Mouse (Mus musculus) forebrain, embryonic 14.5 days (tissue): Measurements from ENCODE around the gene Rab11fip4. TPM values are rescaled to one million over a fixed set of nuclear protein-coding genes. Genes with fewer than 3 reads are reported as not detected.
A peak's percentile ranks its signal among the peaks of the same experiment; 100 is the strongest.

Experiments
- ATAC-seq: fragments of 200-750 bp; cut with Nextera tagmentation; 2 replicates; pipeline ENCODE4 v1.8.0; 2017; ENCODE audit warnings: mild to moderate bottlenecking, moderate library complexity
- DNase-seq: peaks from one replicate; pipeline ENCODE4 v3.0.0-alpha.2; 2015; ENCODE audit warnings: low spot score
- H3K27ac ChIP-seq: fragments of 300-500 bp; sonication (generic); 2 replicates; pipeline ENCODE4 v1.5.1; 2014; ENCODE audit warnings: low read depth, mild to moderate bottlenecking, control low read depth, low read length, moderate library complexity
- H3K27me3 ChIP-seq: fragments of 300-500 bp; sonication (generic); replicated peaks from 2 replicates; pipeline ENCODE4 v1.6.1; 2014; ENCODE audit warnings: low read length, control low read depth, mixed read lengths; ENCODE audit not compliant: control insufficient read depth, insufficient read depth
- H3K36me3 ChIP-seq: fragments of 300-500 bp; sonication (generic); 2 replicates; pipeline ENCODE4 v1.6.1; 2014; ENCODE audit warnings: low read length, control low read depth; ENCODE audit not compliant: control insufficient read depth, insufficient read depth
- H3K4me1 ChIP-seq: fragments of 300-500 bp; sonication (generic); 2 replicates; pipeline ENCODE4 v1.6.1; 2014; ENCODE audit warnings: antibody characterized with exemption, low read length, control low read depth; ENCODE audit not compliant: control insufficient read depth, insufficient read depth
- H3K4me2 ChIP-seq: fragments of 300-500 bp; sonication (generic); 2 replicates; pipeline ENCODE4 v1.6.1; 2014; ENCODE audit warnings: mild to moderate bottlenecking, control low read depth, low read length
- H3K4me3 ChIP-seq: fragments of 300-500 bp; sonication (generic); 2 replicates; pipeline ENCODE4 v1.5.1; 2014; ENCODE audit warnings: low read depth, low read length, control low read depth
- H3K9ac ChIP-seq: fragments of 300-500 bp; sonication (generic); 2 replicates; pipeline ENCODE4 v1.6.1; 2014; ENCODE audit warnings: mild to moderate bottlenecking, low read length, control low read depth, moderate library complexity
- H3K9me3 ChIP-seq: fragments of 300-500 bp; sonication (generic); replicated peaks from 2 replicates; pipeline ENCODE4 v1.6.1; 2016; ENCODE audit warnings: low read length, control low read depth, mixed read lengths; ENCODE audit not compliant: control insufficient read depth
- WGBS: fragments of 180-500 bp; shearing (Covaris S2); extraction: QIAGEN DNeasy Blood & Tissue Kit; methylation state at CpG from one replicate; pipeline ENCODE4 v1.1.7; 2014; 5-methylcytosine and 5-hydroxymethylcytosine counted together
- polyA plus RNA-seq: library from polyadenylated mRNA; unstranded; fragments of >200 nt; fragmentation: Nextera tagmentation; extraction: Ambion mirVana; gene quantifications from 2 replicates; pipeline ENCODE4 v1.2.1, GENCODE M21; 2014

The Rab11fip4 gene
- polyA plus RNA-seq, 1 experiment from 2014 or later, result 13.2 TPM

DNA sequence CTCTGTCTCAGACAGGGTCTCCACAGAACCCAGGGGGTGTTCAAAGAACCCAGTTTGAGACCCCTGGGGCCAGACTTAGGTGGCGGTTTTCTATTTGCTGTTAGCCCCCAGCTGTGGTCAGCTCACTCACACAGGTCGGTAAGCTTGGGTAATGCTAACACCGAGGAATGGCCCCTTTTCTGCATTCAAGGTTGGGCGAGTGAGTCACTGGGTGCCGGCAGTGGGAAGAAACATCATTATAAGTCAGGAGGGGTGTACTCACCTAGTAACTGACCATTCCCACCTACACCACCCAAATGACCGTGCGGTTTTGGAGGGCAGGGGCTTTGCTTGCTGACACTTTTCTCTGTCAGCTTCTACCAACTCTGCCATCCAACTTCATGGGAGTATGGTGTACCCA lies 64.6 kb downstream of the Rab11fip4 start:
- DNase-seq (no peak), ATAC-seq (no peak)
- WGBS, result 88% methylated on average over 7 of the region's 7 CpGs
- Histone ChIP-seq H3K4me2 (no peak overlapping the region), H3K9me3 (no peaks in the 10 kb centered on the region), H3K4me1 (peaks cover 6% of the 10 kb centered on the region), H3K27me3 (no peaks in the 10 kb centered on the region), H3K27ac (no peak overlapping the region), H3K4me3 (no peak overlapping the region), H3K36me3 (no peaks in the 10 kb centered on the region), H3K9ac (no peak overlapping the region)

DNA sequence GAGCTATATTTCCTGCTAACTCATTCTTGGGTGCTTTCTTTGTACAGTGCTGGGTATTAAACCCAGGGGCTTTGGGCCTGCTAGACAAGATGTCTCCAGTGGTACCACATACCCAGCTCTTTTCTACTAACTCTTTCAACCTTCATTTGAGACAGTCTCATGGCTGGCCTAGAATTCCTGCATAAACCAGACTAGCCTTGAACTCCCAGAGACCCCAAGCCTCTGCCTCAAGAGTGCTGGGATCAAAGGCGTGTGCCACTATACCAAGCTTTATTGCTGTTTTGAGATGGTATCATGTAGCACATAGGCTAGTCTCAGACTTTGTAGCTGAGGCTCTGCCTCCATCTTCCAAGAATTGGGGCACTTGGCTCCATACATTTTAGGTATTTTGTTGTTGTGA lies 65.5 kb downstream of the Rab11fip4 start:
- no peak overlapping the region for H3K4me3 ChIP-seq
- peaks cover 14% of the 10 kb centered on the region for H3K4me1 ChIP-seq
- no peaks in the 10 kb centered on the region for H3K9me3 ChIP-seq
- ATAC-seq (no peak), DNase-seq (no peak)
- H3K27ac ChIP-seq, result no peak overlapping the region
- no peaks in the 10 kb centered on the region for H3K36me3 ChIP-seq
- WGBS, result 97% methylated on average over 1 of the region's 1 CpGs
- H3K9ac ChIP-seq, result no peak overlapping the region
- H3K27me3 ChIP-seq, result no peaks in the 10 kb centered on the region
- no peak overlapping the region for H3K4me2 ChIP-seq

DNA sequence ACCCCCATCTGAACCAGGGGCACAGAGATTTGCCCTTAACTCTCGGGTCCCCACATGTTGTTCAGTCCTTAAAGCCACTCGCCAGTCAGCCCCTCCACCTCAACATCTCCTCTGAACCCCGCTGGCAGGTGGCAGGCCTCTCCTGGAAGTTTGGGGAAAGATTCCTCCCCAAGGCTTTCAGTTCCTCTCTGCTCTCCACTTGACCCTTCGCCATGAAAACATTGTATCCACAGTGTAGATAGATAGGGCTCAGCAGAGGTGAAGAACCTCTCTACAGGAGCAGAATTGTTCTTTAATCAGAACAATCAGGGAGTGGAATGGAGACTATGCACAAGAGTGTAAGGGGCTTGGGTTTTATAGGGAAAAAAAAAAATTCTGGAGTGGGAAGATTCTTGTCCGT lies 66.0 kb downstream of the Rab11fip4 start:
- Histone ChIP-seq H3K4me2 (no peak overlapping the region), H3K36me3 (no peaks in the 10 kb centered on the region), H3K27ac (no peak overlapping the region), H3K9ac (no peak overlapping the region), H3K9me3 (no peaks in the 10 kb centered on the region), H3K4me1 (peaks cover 20% of the 10 kb centered on the region), H3K4me3 (no peak overlapping the region), H3K27me3 (no peaks in the 10 kb centered on the region)
- ATAC-seq, result no peak
- 84% methylated on average over 5 of the region's 5 CpGs for WGBS
- no peak for DNase-seq

DNA sequence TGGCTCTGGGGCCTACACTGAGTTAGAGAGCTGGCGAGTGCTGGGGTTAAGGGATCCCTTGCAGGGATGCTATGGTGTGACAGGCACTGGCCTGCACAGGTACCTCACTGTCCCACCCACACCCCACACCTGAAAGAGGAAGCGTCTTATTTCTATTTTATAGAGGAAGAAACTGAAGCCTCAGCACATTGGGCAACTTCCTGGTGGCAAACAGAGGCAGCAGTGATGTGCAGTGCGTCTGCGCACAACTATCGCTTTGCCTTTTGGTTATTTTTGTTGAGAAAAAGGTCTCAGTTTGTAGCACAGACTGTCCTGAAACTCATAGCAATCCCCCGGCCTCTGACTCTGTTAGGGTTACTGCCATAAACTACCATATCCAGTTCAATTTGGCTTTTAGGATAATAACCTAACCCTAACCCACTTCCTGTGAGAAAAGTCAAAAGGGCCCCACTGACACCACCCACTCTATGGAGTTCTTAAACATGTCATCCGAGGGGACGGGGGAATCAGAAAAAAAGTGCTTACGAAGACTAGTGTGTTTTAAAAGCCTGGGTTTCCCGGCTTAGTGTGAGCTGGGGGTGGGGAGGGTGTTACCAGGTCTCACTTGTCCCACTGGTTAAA lies 67.3 kb downstream of the Rab11fip4 start:
- H3K36me3 ChIP-seq, result no peaks in the 10 kb centered on the region

DNA sequence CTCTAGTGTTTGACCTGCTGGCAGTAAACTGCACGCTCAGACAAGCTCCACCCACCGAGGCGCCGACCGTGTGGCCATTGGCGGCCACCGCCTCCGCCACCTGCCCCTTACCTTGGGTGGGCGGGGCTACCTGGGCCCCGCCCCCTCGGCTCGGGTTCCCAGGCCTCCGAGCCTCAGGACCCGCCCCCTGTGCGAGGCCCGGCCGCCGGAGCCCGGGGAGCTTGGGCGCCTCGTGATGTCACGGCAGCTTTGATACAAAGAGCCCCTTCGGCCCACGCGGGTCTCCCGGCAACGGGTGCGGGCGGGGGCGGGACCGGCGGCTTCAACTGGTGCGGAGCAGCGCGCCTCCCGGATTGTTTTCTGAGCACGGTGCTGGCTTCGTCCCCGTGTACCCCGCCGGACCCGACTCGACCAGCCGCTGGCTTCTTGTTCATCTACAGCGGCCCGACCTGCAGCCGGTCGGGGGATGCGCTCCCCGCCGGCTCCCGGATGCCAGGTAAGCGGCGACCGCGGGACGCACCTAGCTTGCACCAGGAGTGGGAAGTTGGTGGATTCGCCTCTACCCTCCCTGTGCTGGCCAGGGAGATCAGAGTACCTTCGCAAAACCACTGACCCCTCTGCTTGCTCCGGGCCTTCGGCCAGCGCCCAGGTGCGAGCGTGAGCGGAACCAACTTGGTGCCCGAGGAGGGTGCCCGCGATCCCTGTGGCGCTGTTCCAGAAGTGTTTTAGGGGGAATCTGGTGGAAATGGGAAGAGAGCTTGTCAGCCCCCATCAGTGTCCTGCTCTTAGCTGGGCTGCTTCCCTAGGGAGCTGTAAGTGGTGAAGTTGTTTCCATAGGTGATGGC lies 69.6 kb downstream of the Rab11fip4 start:
- Histone ChIP-seq H3K4me2 (peak overlapping the region; percentile 98), H3K4me1 (peaks cover 22% of the 10 kb centered on the region), H3K27ac (peak overlapping the region; percentile 44; the same call in 1 of the 2 replicates), H3K36me3 (no peaks in the 10 kb centered on the region), H3K4me3 (peak overlapping the region; percentile 57), H3K9me3 (no peaks in the 10 kb centered on the region), H3K27me3 (no peaks in the 10 kb centered on the region), H3K9ac (peak overlapping the region; percentile 81)
- under 1% methylated on average over 69 of the region's 69 CpGs for WGBS
- ATAC-seq (peak; percentile 89), DNase-seq (peak; percentile 86)

More for the DNA sequence above, 67.3 kb downstream of the Rab11fip4 start:
- no peaks in the 10 kb centered on the region for H3K27me3 ChIP-seq
- no peak overlapping the region for H3K9ac ChIP-seq
- no peak overlapping the region for H3K4me2 ChIP-seq
- no peaks in the 10 kb centered on the region for H3K9me3 ChIP-seq
- H3K4me1 ChIP-seq, result peaks cover 22% of the 10 kb centered on the region
- no peak for ATAC-seq
- no peak for DNase-seq
- WGBS, result 93% methylated on average over 10 of the region's 10 CpGs
- no peak overlapping the region for H3K27ac ChIP-seq
- H3K4me3 ChIP-seq, result no peak overlapping the region

DNA sequence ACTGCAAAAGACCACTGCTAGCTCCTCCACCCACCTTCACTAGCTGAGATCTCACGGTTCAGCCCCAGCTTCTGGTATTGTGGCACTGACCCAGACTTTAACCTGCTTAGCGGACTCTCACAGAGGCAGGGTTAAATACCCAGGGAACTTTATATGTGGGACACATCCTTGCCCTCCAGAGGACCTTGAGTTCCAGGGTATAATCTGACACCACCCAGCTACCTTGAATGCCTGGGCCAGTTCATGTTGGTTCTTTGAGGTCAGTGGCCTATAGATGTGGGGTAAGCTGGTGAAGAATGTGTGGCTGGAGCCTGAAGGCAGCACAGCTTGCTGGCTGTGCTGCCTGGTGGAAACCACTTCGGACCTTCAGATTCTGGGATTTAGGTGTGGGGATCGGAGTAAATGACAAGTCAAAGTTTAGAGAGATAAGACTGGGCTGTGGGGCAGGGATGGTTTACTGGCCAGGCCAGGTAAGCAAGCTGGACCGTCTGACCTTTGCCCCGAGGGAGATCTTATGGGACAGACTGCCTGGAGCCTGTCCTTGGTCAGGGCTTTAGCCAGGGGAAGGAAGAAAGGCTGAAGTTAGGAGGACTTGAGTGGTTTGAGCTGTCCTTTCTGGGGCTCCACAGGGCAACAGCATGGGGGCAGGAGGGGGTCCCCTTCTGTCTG lies 71.0 kb downstream of the Rab11fip4 start:
- Histone ChIP-seq H3K27me3 (no peaks in the 10 kb centered on the region), H3K4me1 (peaks cover 22% of the 10 kb centered on the region), H3K4me2 (peak overlapping the region; percentile 98), H3K9me3 (no peaks in the 10 kb centered on the region), H3K9ac (no peak overlapping the region; the same call in 1 of the 2 replicates), H3K4me3 (no peak overlapping the region), H3K27ac (no peak overlapping the region), H3K36me3 (no peaks in the 10 kb centered on the region)
- WGBS, result 65% methylated on average over 6 of the region's 6 CpGs
- DNase-seq (no peak), ATAC-seq (no peak)

DNA sequence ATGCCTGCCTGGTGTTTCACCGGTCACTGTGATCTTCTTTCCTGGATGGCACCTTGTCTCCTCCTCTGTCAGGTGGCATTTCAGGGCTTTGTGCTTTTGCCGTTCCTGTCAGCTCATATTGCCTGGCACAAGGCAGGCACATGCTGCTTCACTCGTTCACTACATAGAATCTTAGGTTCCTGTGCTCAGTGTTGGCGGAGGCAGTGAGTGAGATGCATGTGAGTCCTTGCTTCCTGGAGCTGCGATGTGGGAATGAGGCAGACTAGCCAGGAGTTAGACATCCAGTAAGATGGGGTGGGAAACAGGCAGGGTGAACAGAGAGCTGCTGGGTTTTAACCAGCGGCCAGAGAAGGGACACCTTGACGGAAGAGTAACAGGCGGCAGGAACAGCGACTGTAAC lies 72.1 kb downstream of the Rab11fip4 start:
- Histone ChIP-seq H3K36me3 (no peaks in the 10 kb centered on the region), H3K4me1 (peaks cover 22% of the 10 kb centered on the region), H3K9ac (peak overlapping the region; percentile 17; the same call in 1 of the 2 replicates), H3K9me3 (no peaks in the 10 kb centered on the region), H3K27me3 (no peaks in the 10 kb centered on the region), H3K27ac (no peak overlapping the region), H3K4me3 (no peak overlapping the region), H3K4me2 (no peak overlapping the region)
- 84% methylated on average over 9 of the region's 9 CpGs for WGBS
- ATAC-seq, result no peak
- DNase-seq, result no peak

DNA sequence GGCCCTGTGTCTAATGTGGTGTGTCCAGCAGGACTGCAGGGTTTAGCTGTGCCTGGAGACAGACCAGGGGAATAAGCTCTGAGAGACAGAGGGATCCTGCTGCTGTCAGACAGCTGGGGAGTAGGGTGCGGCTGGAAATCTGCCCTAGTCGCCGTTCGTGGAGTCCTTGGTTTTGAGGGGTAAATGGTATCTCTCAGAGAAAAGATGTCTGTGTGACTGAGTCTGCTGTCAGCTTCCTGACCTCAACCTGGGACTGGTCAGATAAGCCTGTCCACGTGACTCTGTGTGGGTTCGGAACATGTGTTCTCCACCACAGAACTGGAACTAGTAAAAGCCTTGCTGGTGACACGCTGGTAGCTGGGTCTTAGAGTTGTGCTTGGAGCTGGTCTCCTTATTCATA lies 72.6 kb downstream of the Rab11fip4 start:
- Histone ChIP-seq H3K4me1 (peaks cover 22% of the 10 kb centered on the region), H3K4me2 (no peak overlapping the region), H3K36me3 (no peaks in the 10 kb centered on the region), H3K4me3 (no peak overlapping the region), H3K9ac (no peak overlapping the region), H3K27me3 (no peaks in the 10 kb centered on the region), H3K9me3 (no peaks in the 10 kb centered on the region), H3K27ac (no peak overlapping the region)
- no peak for DNase-seq
- ATAC-seq, result no peak
- WGBS, result 89% methylated on average over 7 of the region's 7 CpGs
